Mouse (Mus musculus) urinary bladder, postnatal 14 days (tissue): ENCODE results near the gene Plxnb1.

Experiments used
- DNase-seq: peaks from one replicate; pipeline ENCODE4 v3.0.0; 2021; ENCODE audit warnings: low spot score

Gene Plxnb1

GRCm38 (mm10) chr9:109060898-109061295 is 34.3 kb upstream of the Plxnb1 start:
- no peak for DNase-seq

GRCm38 (mm10) chr9:109068095-109068735 is 27.0 kb upstream of the Plxnb1 start:
- no peak for DNase-seq

GRCm38 (mm10) chr9:109073661-109074573 is 21.3 kb upstream of the Plxnb1 start, which contains the start of gene Atrip:
TSS of gene Atrip (minus strand) at chr9:109074124.
- peak; percentile 91 for DNase-seq

- DNase-seq: no peak
Measured at GRCm38 (mm10) chr9:109080516-109080915, 14.7 kb upstream of the Plxnb1 start.

GRCm38 (mm10) chr9:109081749-109082123 is 13.5 kb upstream of the Plxnb1 start:
- DNase-seq: no peak

GRCm38 (mm10) chr9:109082124-109082800 is 12.9 kb upstream of the Plxnb1 start, which contains the start of the genes Ccdc51 and Tma7:
TSS of gene Ccdc51 (plus strand) at chr9:109082493.
TSS of gene Tma7 (minus strand) at chr9:109082587.
- peak; percentile 83 for DNase-seq

- DNase-seq: no peak
Measured at GRCm38 (mm10) chr9:109084922-109085321, 10.3 kb upstream of the Plxnb1 start.

GRCm38 (mm10) chr9:109087987-109088386 is 7.2 kb upstream of the Plxnb1 start:
- DNase-seq: peak; percentile 48

GRCm38 (mm10) chr9:109090446-109090845 is 4.7 kb upstream of the Plxnb1 start:
- peak; percentile 58 for DNase-seq

GRCm38 (mm10) chr9:109091802-109092201 is 3.4 kb upstream of the Plxnb1 start:
- peak; percentile 62 for DNase-seq

- no peak for DNase-seq
Measured at GRCm38 (mm10) chr9:109092799-109093198, 2.4 kb upstream of the Plxnb1 start.

- DNase-seq: no peak
Measured at GRCm38 (mm10) chr9:109093786-109094552, 1.2 kb upstream of the Plxnb1 start.

GRCm38 (mm10) chr9:109094553-109095136 is 544 bp upstream of the Plxnb1 start:
- DNase-seq: peak; percentile 71

- DNase-seq: peak; percentile 35
Measured at GRCm38 (mm10) chr9:109096251-109096661, 1.1 kb downstream of the Plxnb1 start.

- DNase-seq: no peak
Measured at GRCm38 (mm10) chr9:109096856-109097255, 1.7 kb downstream of the Plxnb1 start.

GRCm38 (mm10) chr9:109097291-109097690 is 2.1 kb downstream of the Plxnb1 start:
- DNase-seq: no peak

GRCm38 (mm10) chr9:109097831-109098230 is 2.6 kb downstream of the Plxnb1 start:
- DNase-seq: no peak

- no peak for DNase-seq
Measured at GRCm38 (mm10) chr9:109098366-109098765, 3.2 kb downstream of the Plxnb1 start.

GRCm38 (mm10) chr9:109098969-109099368 is 3.8 kb downstream of the Plxnb1 start:
- peak; percentile 66 for DNase-seq

- no peak for DNase-seq
Measured at GRCm38 (mm10) chr9:109100307-109100928, 5.2 kb downstream of the Plxnb1 start.

- DNase-seq: no peak
Measured at GRCm38 (mm10) chr9:109101933-109102445, 6.8 kb downstream of the Plxnb1 start.
